In genomic region chr14:118566809-118567208, GRCm38 (mm10) we compare ENCODE assay signal across 12 mouse cellular contexts.
DNase-seq lines count a peak whose midpoint lies in the region; ATAC-seq and TF ChIP-seq lines count a peak whose summit lies in the region.
"Had no signal": no experiment of that assay in that cellular context is flagged by ENCODE, and none has a peak within 500 bp of the region (broad histone marks: within the 10 kb centered on the region; RNA-seq: fewer than 3 reads in every experiment).

No protein-coding gene starts in this region.

- H3K79me2 ChIP-seq in heart, adult 2 months (replicated peaks; ENCODE audit: control insufficient read depth, insufficient read depth, low read length) = no peaks in the 10 kb centered on the region
- H3K79me2 ChIP-seq in myocyte (ENCODE audit: control insufficient read depth, insufficient read depth) = no peaks in the 10 kb centered on the region

- no peaks in the 10 kb centered on the region for H3K27me3 ChIP-seq in heart, embryonic 16.5 days (ENCODE audit: control insufficient read depth, insufficient read depth, low read length)
- H3K27me3 ChIP-seq in heart, adult 2 months (ENCODE audit: control insufficient read depth, insufficient read depth, low read length) = no peaks in the 10 kb centered on the region
- H3K27me3 ChIP-seq in hindbrain, embryonic 12.5 days = peaks cover 5% of the 10 kb centered on the region; the same call in 1 of the 2 replicates
- no peaks in the 10 kb centered on the region for H3K27me3 ChIP-seq in myocyte (ENCODE audit: control insufficient read depth, insufficient read depth, insufficient read length)
- H3K27me3 ChIP-seq: embryonic facial prominence, embryonic 12.5 days; heart, embryonic 12.5 days; liver, embryonic 13.5 days had no signal

- no peaks in the 10 kb centered on the region for H3K36me3 ChIP-seq in heart, embryonic 16.5 days (ENCODE audit: control insufficient read depth, insufficient read depth)
- H3K36me3 ChIP-seq in heart, adult 2 months (ENCODE audit: control insufficient read depth, insufficient read depth, low read length) = no peaks in the 10 kb centered on the region
- H3K36me3 ChIP-seq in hindbrain, embryonic 12.5 days = no peaks in the 10 kb centered on the region
- H3K36me3 ChIP-seq in myocyte (ENCODE audit: control insufficient read depth, insufficient read depth) = no peaks in the 10 kb centered on the region
- H3K36me3 ChIP-seq: embryonic facial prominence, embryonic 12.5 days; heart, embryonic 12.5 days; liver, embryonic 13.5 days had no signal

- 74% methylated on average over 5 of the region's 5 CpGs for WGBS in heart, embryonic 16.5 days
- WGBS in heart, adult 2 months = 78% methylated on average over 5 of the region's 5 CpGs
- WGBS in hindbrain, embryonic 12.5 days = 82% methylated on average over 5 of the region's 5 CpGs

- ATAC-seq in heart, embryonic 16.5 days (replicated peaks; ENCODE audit: extremely low read depth, insufficient read depth, low FRiP score) = no peak
- peak; percentile 50; the same call in 1 of the 2 replicates for ATAC-seq in hindbrain, embryonic 12.5 days (ENCODE audit: low FRiP score)

- H3K27ac ChIP-seq in heart, embryonic 16.5 days (ENCODE audit: low read length) = 0 out of 2 replicates have a peak overlapping the region, but pooled peaks have one; percentile 3
- no peak overlapping the region for H3K27ac ChIP-seq in heart, adult 2 months
- H3K27ac ChIP-seq in brown adipose tissue, adult 24 weeks (replicated peaks; ENCODE audit: low read depth, low read length) = peak overlapping the region; percentile 46; the same call in 1 of the 2 replicates
- peak overlapping the region; percentile 14; the same call in 1 of the 2 replicates for H3K27ac ChIP-seq in hindbrain, embryonic 12.5 days
- H3K27ac ChIP-seq: embryonic facial prominence, embryonic 12.5 days; liver, embryonic 13.5 days had no signal

- H3K4me2 ChIP-seq in heart, embryonic 16.5 days (ENCODE audit: low read depth, low read length) = no peak overlapping the region; the same call in 1 of the 2 replicates
- 0 out of 2 replicates have a peak overlapping the region, but pooled peaks have one; percentile 12 for H3K4me2 ChIP-seq in hindbrain, embryonic 12.5 days (replicated peaks)
- peak overlapping the region; percentile 83 for H3K4me2 ChIP-seq in myocyte (ENCODE audit: low read depth)
- H3K4me2 ChIP-seq: embryonic facial prominence, embryonic 12.5 days; heart, embryonic 12.5 days; liver, embryonic 13.5 days had no signal

- DNase-seq in heart, adult 2 months = no peak
- no peak for DNase-seq in cerebellum, adult 11 months
- no peak for DNase-seq in urinary bladder, postnatal 4 days (ENCODE audit: low spot score in 2 of 2)
- DNase-seq in spleen, adult 18-20 months = no peak
- DNase-seq: cerebellum, adult 9-11 months; liver, embryonic 13.5 days had no signal

- no peak for TF ChIP-seq POLR2A in heart, adult 2 months (IDR thresholded peaks at IDR 0.05; ENCODE audit: insufficient read depth, low read depth, low read length)
- no peak for TF ChIP-seq POLR2A in myocyte (IDR thresholded peaks at IDR 0.05; ENCODE audit: insufficient read length, low read depth)

- no peak for TF ChIP-seq CTCF in heart, adult 2 months (IDR thresholded peaks at IDR 0.05)

- H3K9ac ChIP-seq in heart, embryonic 16.5 days (ENCODE audit: low read length) = no peak overlapping the region
- H3K9ac ChIP-seq in heart, adult 2 months (ENCODE audit: low read depth, low read length) = no peak overlapping the region
- H3K9ac ChIP-seq in hindbrain, embryonic 12.5 days = no peak overlapping the region
- H3K9ac ChIP-seq: embryonic facial prominence, embryonic 12.5 days; heart, embryonic 12.5 days; liver, embryonic 13.5 days had no signal

- no peak overlapping the region for H3ac ChIP-seq in myocyte (ENCODE audit: control insufficient read depth, insufficient read length)

- H3K4me1 ChIP-seq in heart, embryonic 16.5 days (ENCODE audit: control insufficient read depth, insufficient read depth, low read length) = no peaks in the 10 kb centered on the region
- H3K4me1 ChIP-seq in heart, adult 2 months (ENCODE audit: control insufficient read depth, insufficient read depth, low read length) = no peaks in the 10 kb centered on the region
- peaks cover 3% of the 10 kb centered on the region; the same call in 1 of the 2 replicates for H3K4me1 ChIP-seq in brown adipose tissue, adult 24 weeks (ENCODE audit: control insufficient read depth, insufficient read depth, insufficient read length, low read length)
- peaks cover 10% of the 10 kb centered on the region for H3K4me1 ChIP-seq in hindbrain, embryonic 12.5 days
- H3K4me1 ChIP-seq: embryonic facial prominence, embryonic 12.5 days; heart, embryonic 12.5 days had no signal

- H3K9me3 ChIP-seq in heart, embryonic 16.5 days (replicated peaks; ENCODE audit: control insufficient read depth, low read length) = no peaks in the 10 kb centered on the region
- no peaks in the 10 kb centered on the region for H3K9me3 ChIP-seq in hindbrain, embryonic 12.5 days (replicated peaks)
- H3K9me3 ChIP-seq: embryonic facial prominence, embryonic 12.5 days; heart, embryonic 12.5 days; liver, embryonic 13.5 days had no signal

- no peak overlapping the region for H3K4me3 ChIP-seq in heart, embryonic 16.5 days (ENCODE audit: low read length)
- no peak overlapping the region for H3K4me3 ChIP-seq in heart, adult 2 months
- H3K4me3 ChIP-seq in brown adipose tissue, adult 24 weeks (ENCODE audit: insufficient read depth, low read depth, low read length) = no peak overlapping the region
- H3K4me3 ChIP-seq in hindbrain, embryonic 12.5 days = no peak overlapping the region
- H3K4me3 ChIP-seq in myocyte = no peak overlapping the region
- H3K4me3 ChIP-seq: embryonic facial prominence, embryonic 12.5 days; heart, embryonic 12.5 days; liver, embryonic 13.5 days had no signal

- intact Hi-C loops in heart, adult 2 months (cut with DNase I) = no loop called here

- no peak for TF ChIP-seq EP300 in heart, adult 2 months (IDR thresholded peaks at IDR 0.05; ENCODE audit: insufficient read depth, low read depth, low read length)

TF ChIP-seq in myocyte, 11 proteins besides CTCF, POLR2A, EP300 and RAD21:
- TF ChIP-seq MAX (IDR thresholded peaks at IDR 0.05; ENCODE audit: low read depth) (no peak), USF1 (IDR thresholded peaks at IDR 0.05; ENCODE audit: low read depth) (no peak), MYOD1 (IDR thresholded peaks at IDR 0.05; ENCODE audit: control insufficient read depth in 1 of 3, insufficient read length in 2 of 3, low read depth in 2 of 3) (no peak), MYOG (IDR thresholded peaks at IDR 0.05; ENCODE audit: control insufficient read depth in 1 of 3, insufficient read depth in 1 of 3, insufficient read length in 2 of 3, low read depth in 2 of 3) (no peak), REST (IDR thresholded peaks at IDR 0.05; ENCODE audit: insufficient read depth, insufficient read length) (no peak), E2F4 (IDR thresholded peaks at IDR 0.05; ENCODE audit: insufficient read depth) (no peak), SRF (IDR thresholded peaks at IDR 0.05; ENCODE audit: control insufficient read depth, insufficient read length, low read depth) (no peak), POLR2AphosphoS2 (IDR thresholded peaks at IDR 0.05; ENCODE audit: insufficient read length, low read depth) (no peak), TCF3 (IDR thresholded peaks at IDR 0.05; ENCODE audit: insufficient read length, low read depth) (no peak), CEBPB (IDR thresholded peaks at IDR 0.05; ENCODE audit: insufficient read depth, poor library complexity, severe bottlenecking) (no peak), TCF12 (IDR thresholded peaks at IDR 0.05; ENCODE audit: insufficient read depth, poor library complexity, severe bottlenecking) (no peak)
TF ChIP-seq in myocyte: peak in this region for 0.
